Mouse (Mus musculus) ES-Bruce4 (cell line): ENCODE measurements around the gene Aim2. TPM values are rescaled to one million over a fixed set of nuclear protein-coding genes. Genes with fewer than 3 reads are reported as not detected.
A peak's percentile ranks its signal among the peaks of the same experiment; 100 is the strongest.

Source experiments
- H3K27ac ChIP-seq: 2 replicates; pipeline ENCODE4 v1.5.1; 2012; ENCODE audit warnings: low read length, inconsistent platforms; ENCODE audit not compliant: insufficient read depth
- H3K27me3 ChIP-seq: 2 replicates; pipeline ENCODE4 v1.6.1; 2012; ENCODE audit warnings: mild to moderate bottlenecking, low read length, inconsistent platforms; ENCODE audit not compliant: control insufficient read depth, poor library complexity, insufficient read depth, severe bottlenecking
- H3K36me3 ChIP-seq: 2 replicates; pipeline ENCODE4 v1.6.1; 2012; ENCODE audit warnings: inconsistent platforms, mild to moderate bottlenecking, low read length, moderate library complexity; ENCODE audit not compliant: control insufficient read depth, poor library complexity, insufficient read depth, severe bottlenecking
- H3K4me1 ChIP-seq: one replicate; pipeline ENCODE4 v1.8.1; 2011; ENCODE audit warnings: low read length; ENCODE audit not compliant: control insufficient read depth, insufficient read depth
- H3K4me3 ChIP-seq: 2 replicates; pipeline ENCODE4 v1.5.1; 2011; ENCODE audit warnings: low read depth, mild to moderate bottlenecking, low read length
- H3K9ac ChIP-seq: 2 replicates; pipeline ENCODE4 v1.6.1; 2012; ENCODE audit warnings: low read depth, mild to moderate bottlenecking, inconsistent platforms; ENCODE audit not compliant: poor library complexity, severe bottlenecking
- H3K9me3 ChIP-seq: replicated peaks from 2 replicates; pipeline ENCODE4 v1.6.1; 2012; ENCODE audit warnings: mild to moderate bottlenecking, low read length, inconsistent platforms; ENCODE audit not compliant: control insufficient read depth, poor library complexity, insufficient read depth, severe bottlenecking
- CTCF ChIP-seq: IDR thresholded peaks from one replicate; pipeline ENCODE4 v1.8.1; 2011; ENCODE audit warnings: low read depth, low read length
- EP300 ChIP-seq: IDR thresholded peaks from 2 replicates; pipeline ENCODE4 v1.6.1; 2011; ENCODE audit warnings: low read depth, low read length; ENCODE audit not compliant: insufficient read depth
- POLR2A ChIP-seq: IDR thresholded peaks from one replicate; pipeline ENCODE4 v1.8.1; 2011; ENCODE audit warnings: low read length; ENCODE audit not compliant: insufficient read depth
- polyA plus RNA-seq: library from polyadenylated mRNA; stranded (reverse); fragments of >200 nt; gene quantifications from 2 replicates; pipeline ENCODE4 v1.2.4, GENCODE M21; 2011; ENCODE audit warnings: low read depth; ENCODE audit not compliant: missing spikeins, insufficient read depth, insufficient read length

Gene Aim2
- polyA plus RNA-seq, 1 experiment: 49.8 TPM

DNA sequence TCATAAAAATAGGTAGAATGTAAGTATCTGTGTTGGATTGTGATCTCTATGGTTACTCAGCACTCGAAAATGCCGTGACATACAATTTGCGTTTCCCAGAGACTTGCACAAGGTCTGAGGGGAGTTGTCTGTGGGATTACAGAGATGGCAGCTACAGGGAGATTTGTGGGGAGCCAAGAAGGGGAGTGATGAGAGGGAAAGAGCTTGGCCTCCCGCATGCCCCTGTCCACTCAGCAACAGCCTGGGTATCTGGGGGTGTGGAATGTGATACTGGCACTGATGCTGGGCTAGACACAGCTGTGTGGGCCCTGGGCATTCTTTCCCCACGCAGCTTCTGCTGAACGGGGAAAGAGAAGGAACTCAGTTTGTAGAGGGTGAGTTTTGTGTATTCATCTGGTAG lies 19.8 kb downstream of the Aim2 start:
- peaks cover 8% of the 10 kb centered on the region for H3K27me3 ChIP-seq
- TF ChIP-seq POLR2A: no peak

DNA sequence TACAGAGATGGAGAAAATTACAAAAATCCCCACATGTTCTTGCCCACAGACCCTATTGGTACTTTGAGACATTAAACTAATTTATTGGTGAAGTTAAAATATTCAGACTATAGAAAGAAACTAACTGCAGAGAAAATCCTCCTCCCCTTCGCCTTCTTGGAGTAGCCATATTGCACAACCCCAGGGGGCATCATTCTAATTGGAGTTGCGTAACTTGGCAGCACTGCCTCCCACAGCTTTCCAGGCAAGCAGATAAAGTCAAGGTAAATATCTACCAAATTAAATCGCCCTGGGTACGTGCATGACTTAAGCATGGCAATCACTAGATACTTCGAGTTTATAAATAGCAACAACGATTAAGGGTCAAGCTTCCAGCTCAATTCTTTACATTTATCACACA lies 20.9 kb downstream of the Aim2 start:
- Histone ChIP-seq H3K9me3 (no peaks in the 10 kb centered on the region), H3K9ac (no peak overlapping the region), H3K4me3 (no peak overlapping the region), H3K27ac (no peak overlapping the region), H3K27me3 (peaks cover 1% of the 10 kb centered on the region), H3K4me1 (no peaks in the 10 kb centered on the region), H3K36me3 (no peaks in the 10 kb centered on the region)
- TF ChIP-seq CTCF (no peak), POLR2A (no peak), EP300 (no peak)

More for the DNA sequence above, 19.8 kb downstream of the Aim2 start:
- H3K9me3 ChIP-seq: no peaks in the 10 kb centered on the region
- no peaks in the 10 kb centered on the region for H3K36me3 ChIP-seq
- H3K9ac ChIP-seq: no peak overlapping the region
- no peak overlapping the region for H3K27ac ChIP-seq
- no peaks in the 10 kb centered on the region for H3K4me1 ChIP-seq
- H3K4me3 ChIP-seq: no peak overlapping the region

DNA sequence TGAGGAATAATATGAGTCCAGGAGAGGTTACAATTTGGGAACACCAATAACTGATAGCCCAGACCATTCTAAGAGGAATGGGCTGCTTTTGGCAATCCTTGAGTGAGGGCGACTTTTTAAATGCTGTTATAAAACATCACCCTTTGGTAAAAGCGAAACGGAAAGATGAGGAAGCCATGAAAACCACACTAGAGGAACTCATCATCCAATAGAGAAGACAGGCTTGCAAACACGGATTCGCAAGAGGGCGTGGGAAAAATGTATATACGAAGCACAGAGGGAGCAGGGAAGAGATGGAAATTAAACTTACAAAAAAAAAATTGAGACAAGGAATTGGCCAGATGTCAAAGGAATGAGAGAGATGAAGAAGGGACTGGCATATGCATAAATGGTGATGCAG lies 23.3 kb downstream of the Aim2 start:
- Histone ChIP-seq H3K4me3 (no peak overlapping the region), H3K27ac (no peak overlapping the region), H3K27me3 (peaks cover 1% of the 10 kb centered on the region; the same call in 1 of the 2 replicates), H3K4me1 (no peaks in the 10 kb centered on the region), H3K9ac (no peak overlapping the region), H3K36me3 (no peaks in the 10 kb centered on the region), H3K9me3 (no peaks in the 10 kb centered on the region)
- TF ChIP-seq EP300 (no peak), CTCF (no peak), POLR2A (no peak)

DNA sequence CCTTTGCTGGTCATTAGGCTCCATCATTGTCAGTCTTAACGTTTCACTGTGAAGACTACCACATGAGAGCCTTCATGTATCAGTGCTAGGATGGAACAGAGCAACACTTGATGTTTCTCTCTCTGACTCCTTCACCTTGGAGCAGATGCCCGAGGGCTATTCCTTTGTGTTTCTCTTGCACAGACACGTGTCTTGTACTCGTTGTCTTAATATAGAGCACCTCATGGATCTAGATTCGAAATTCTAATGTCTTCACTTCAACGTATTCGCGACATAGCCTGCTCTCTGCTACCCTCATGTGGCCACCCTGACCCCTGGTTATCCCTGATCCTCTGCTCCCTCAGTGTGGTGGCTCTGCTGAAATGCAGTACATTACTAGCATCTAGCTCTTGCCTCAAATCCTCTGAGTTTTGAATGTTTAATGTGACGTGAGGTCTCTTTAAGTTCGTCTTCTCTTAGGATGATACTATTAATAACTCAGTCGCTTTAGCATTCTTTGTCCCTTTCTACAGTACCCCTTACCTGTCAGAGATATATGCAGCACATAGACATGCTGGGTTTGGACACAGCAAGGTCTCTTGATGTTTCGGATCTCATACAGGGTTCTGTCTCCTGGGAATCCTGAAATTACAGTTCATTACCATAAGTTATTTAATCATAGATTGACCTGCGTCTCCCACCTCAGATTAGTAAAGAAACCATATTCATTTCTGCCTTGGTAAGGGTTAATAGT lies 26.9 kb downstream of the Aim2 start:
- no peak overlapping the region for H3K4me3 ChIP-seq
- no peak overlapping the region for H3K9ac ChIP-seq
- no peak overlapping the region for H3K27ac ChIP-seq
- no peaks in the 10 kb centered on the region for H3K36me3 ChIP-seq
- no peaks in the 10 kb centered on the region for H3K27me3 ChIP-seq
- H3K4me1 ChIP-seq: no peaks in the 10 kb centered on the region
- peak; percentile 98 for TF ChIP-seq CTCF
- no peak for TF ChIP-seq EP300
- no peaks in the 10 kb centered on the region for H3K9me3 ChIP-seq

DNA sequence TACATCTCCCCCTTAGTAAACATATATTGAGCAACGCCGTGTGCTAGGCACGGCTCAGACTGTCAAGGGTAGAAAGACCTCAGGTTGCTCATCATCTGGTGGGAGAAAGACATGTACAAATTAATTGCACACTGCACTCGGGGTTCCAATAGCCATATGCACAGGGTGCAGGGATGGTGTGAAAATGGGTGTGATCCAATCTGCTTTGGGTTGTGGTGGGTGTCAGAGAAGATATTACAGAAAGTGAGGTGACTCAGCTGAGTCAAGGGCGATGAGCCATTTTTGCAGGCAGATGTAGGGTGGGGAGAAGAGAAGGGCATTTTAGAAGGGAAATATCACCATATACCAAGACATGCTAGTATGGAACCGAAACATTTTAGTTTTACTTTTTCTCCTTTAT lies 30.8 kb downstream of the Aim2 start:
- H3K9me3 ChIP-seq: no peaks in the 10 kb centered on the region
- no peak overlapping the region for H3K27ac ChIP-seq
- no peaks in the 10 kb centered on the region for H3K27me3 ChIP-seq
- H3K4me1 ChIP-seq: no peaks in the 10 kb centered on the region
- H3K36me3 ChIP-seq: no peaks in the 10 kb centered on the region
- no peak overlapping the region for H3K4me3 ChIP-seq
- TF ChIP-seq POLR2A (no peak), EP300 (no peak), CTCF (no peak)
- no peak overlapping the region for H3K9ac ChIP-seq

DNA sequence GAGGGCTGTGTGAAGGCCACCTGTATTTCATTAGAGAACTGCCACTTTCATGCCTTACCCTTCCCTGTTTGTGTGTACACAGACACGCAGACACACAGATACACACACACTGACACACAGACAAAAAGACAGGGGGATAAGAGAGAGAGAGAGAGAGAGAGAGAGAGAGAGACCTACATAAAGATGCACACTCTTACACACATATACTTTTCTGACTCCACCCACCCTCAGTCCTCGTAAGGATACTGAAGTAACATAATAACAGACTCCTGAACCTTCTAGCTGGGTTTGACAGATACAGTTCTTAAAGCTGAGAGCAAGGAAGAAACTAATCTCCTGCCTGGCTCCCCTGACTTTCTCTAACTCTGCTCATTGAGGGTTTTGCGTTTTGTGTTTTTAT lies 38.8 kb downstream of the Aim2 start:
- H3K27me3 ChIP-seq: no peaks in the 10 kb centered on the region; the same call in 1 of the 2 replicates
- TF ChIP-seq POLR2A (no peak), CTCF (no peak), EP300 (no peak)
- H3K27ac ChIP-seq: no peak overlapping the region
- H3K9me3 ChIP-seq: no peaks in the 10 kb centered on the region
- no peak overlapping the region for H3K4me3 ChIP-seq
- H3K36me3 ChIP-seq: no peaks in the 10 kb centered on the region
- no peak overlapping the region for H3K9ac ChIP-seq
- no peaks in the 10 kb centered on the region for H3K4me1 ChIP-seq
